Mouse (Mus musculus) lung, adult 2 months (tissue): ENCODE measurements around the gene Glb1. TPM values are rescaled to one million over a fixed set of nuclear protein-coding genes. Genes with fewer than 3 reads are reported as not detected.
"Not testable (repeated sequence)": the region's sequence is repeated elsewhere in the genome, so short reads cannot be mapped to it uniquely, and the experiment has no call there.

Experiments
- DNase-seq: peaks from one replicate; pipeline ENCODE4 v3.0.0; 2022
- H3K4me1 ChIP-seq: fragments of 200-500 bp; 2 replicates; pipeline ENCODE4 v1.6.1; 2011; ENCODE audit warnings: low read length; ENCODE audit not compliant: control insufficient read depth, insufficient read depth
- H3K4me3 ChIP-seq: fragments of 200-500 bp; replicated peaks from 2 replicates; pipeline ENCODE3; 2011; ENCODE audit warnings: low read depth, mild to moderate bottlenecking, control low read depth, low read length; ENCODE audit errors: extremely low read depth
- CTCF ChIP-seq: fragments of 200-500 bp; IDR thresholded peaks from 2 replicates; pipeline ENCODE4 v1.5.1; 2011; ENCODE audit warnings: mild to moderate bottlenecking, low read length, control low read depth; ENCODE audit not compliant: insufficient read depth
- POLR2A ChIP-seq: fragments of 200-500 bp; IDR thresholded peaks from 2 replicates; pipeline ENCODE4 v1.6.1; 2011; ENCODE audit warnings: low read depth, mild to moderate bottlenecking, control low read depth, low read length, borderline replicate concordance; ENCODE audit errors: extremely low read depth
- WGBS: fragments of 180-500 bp; shearing (Covaris S2); methylation state at CpG from one replicate; pipeline ENCODE4 v1.1.7; 2018; 5-methylcytosine and 5-hydroxymethylcytosine counted together
- polyA plus RNA-seq: library from polyadenylated mRNA; depleted of rRNA; stranded (reverse); fragments of >200 nt; gene quantifications from 2 replicates; pipeline ENCODE4 v1.2.3, GENCODE M21; 2012; rRNA removed

Gene Glb1
- polyA plus RNA-seq, 1 experiment: 26.8 TPM

DNA sequence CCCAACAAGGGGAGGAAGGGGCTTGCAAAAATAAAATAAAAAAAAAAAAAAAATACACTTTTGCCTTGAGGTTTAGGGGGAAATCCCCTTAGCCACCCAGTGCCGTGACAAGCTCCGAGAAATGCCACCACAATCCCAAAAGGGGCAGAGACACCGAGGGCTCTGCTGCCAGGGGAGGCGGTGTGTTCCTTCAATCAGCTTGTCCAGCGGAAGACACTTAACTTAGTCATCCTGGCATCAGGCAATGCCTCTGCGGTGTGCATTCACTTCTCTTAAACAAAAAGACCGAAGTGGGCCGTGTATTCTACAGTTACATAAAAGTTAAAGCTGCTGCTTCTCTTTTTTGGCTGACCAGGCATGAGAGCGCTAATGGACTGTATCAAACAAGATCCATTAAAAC lies 106.5 kb downstream of the Glb1 start:
- TF ChIP-seq CTCF: no peak
- TF ChIP-seq POLR2A: no peak
- Histone ChIP-seq H3K4me1 (no peaks in the 10 kb centered on the region), H3K4me3 (no peak overlapping the region)
- no peak for DNase-seq
- WGBS: 77% methylated on average over 9 of the region's 9 CpGs

DNA sequence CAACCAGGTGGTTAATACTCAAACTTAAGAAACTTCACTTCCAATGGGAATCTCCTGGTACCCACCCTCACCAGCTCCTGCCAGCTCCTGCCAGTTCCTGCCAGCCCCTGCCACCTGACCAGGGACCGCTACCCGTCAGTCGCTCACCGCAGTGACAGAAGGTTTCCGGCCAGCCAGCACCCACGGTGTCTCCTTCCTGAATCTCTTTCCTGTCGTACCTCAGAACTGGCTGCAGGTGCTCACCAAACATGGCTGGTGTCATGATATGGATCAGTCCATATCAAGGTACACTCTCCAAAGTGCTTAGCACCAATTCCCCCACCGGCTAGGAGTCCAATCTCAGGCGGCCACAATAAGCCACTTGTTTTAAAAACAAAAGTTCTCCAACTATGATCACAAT lies 108.9 kb downstream of the Glb1 start:
- Histone ChIP-seq H3K4me3 (no peak overlapping the region), H3K4me1 (no peaks in the 10 kb centered on the region)
- TF ChIP-seq POLR2A (no peak), CTCF (no peak)
- WGBS: 85% methylated on average over 9 of the region's 9 CpGs
- no peak for DNase-seq

DNA sequence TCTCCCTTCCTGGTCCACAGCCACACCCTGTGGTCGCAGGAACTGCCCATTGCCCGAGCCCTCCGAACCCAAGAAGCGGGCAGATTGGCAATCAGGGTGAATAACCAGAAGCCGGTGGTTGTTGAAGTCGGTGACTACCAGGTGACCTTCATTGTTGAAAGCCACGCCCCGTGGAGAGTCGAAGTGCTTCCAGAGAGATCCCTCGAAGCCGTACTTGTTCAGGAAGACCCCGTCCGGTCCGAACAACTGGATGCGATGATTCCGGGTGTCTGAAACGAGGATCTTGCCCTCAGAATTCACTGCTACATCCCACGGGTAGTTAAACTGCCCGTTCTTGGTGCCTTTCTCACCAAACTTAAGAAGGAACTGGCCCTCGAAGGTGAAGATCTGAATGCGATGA lies 112.0 kb downstream of the Glb1 start:
- Histone ChIP-seq H3K4me1 (0 out of 2 replicates have a peak, but pooled peaks cover 3% of the 10 kb centered on the region), H3K4me3 (no peak overlapping the region)
- 97% methylated on average over 21 of the region's 21 CpGs for WGBS
- TF ChIP-seq CTCF: no peak
- no peak for TF ChIP-seq POLR2A
- no peak for DNase-seq

DNA sequence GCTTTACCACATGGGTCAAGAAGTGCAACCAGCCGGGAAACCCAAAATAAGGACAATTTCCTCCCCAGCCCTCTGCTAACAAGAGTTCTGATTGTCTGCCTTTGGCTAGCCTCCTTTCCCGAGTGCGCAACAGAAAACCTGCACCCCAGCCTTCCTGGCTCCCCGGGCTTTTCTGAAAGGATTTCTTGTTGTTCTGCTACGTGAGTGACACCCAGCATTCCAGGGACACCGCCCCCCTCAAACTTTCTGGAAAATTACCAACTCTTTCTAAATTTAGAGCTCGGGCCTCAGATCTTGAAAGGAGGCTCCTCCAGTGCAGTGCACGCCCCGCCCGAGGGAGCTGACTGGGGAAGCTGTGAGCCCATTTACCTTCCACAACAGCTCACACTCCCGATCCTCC lies 114.5 kb downstream of the Glb1 start, which contains the start of gene C130032M10Rik:
Gene C130032M10Rik (plus strand): TSS at position 334 of the 400 bp plus-strand sequence.
- H3K4me1 ChIP-seq: 0 out of 2 replicates have a peak, but pooled peaks cover 3% of the 10 kb centered on the region
- no peak for DNase-seq
- TF ChIP-seq CTCF: no peak
- no peak for TF ChIP-seq POLR2A
- no peak within 1 kb of the TSS for H3K4me3 ChIP-seq
- WGBS: 32% methylated on average over 11 of the region's 11 CpGs

DNA sequence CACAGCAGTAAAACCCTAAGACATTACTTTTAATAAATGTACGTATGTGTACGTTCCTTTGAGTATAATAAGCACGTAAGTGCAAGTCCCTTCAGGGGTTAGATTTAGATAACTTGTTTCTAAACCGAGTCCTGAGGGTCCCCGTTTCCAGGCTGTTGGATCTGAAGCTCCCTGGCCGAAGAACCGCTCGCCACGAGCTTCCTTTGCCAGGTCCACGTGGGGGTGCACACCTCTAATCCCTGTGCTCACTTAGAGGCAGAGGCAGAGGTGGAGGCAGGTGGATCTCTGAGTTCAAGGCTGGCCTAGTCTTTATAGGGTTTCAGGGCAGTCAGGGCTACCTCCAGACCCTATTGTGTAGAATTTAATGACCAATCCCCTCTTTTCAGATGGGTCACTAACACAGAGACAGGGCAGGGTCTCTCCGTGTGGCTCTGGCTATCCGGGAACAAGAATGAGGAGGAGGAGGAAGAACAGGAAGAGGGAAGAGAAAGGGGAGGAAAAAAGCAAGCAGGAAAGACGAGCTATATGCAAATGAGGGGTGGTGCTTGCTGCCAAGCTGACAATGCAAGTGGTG lies 117.1 kb downstream of the Glb1 start:
- TF ChIP-seq CTCF (no peak), POLR2A (no peak)
- 77% methylated on average over 13 of the region's 13 CpGs for WGBS
- DNase-seq: no peak
- no peak overlapping the region for H3K4me3 ChIP-seq
- 0 out of 2 replicates have a peak, but pooled peaks cover 3% of the 10 kb centered on the region for H3K4me1 ChIP-seq

DNA sequence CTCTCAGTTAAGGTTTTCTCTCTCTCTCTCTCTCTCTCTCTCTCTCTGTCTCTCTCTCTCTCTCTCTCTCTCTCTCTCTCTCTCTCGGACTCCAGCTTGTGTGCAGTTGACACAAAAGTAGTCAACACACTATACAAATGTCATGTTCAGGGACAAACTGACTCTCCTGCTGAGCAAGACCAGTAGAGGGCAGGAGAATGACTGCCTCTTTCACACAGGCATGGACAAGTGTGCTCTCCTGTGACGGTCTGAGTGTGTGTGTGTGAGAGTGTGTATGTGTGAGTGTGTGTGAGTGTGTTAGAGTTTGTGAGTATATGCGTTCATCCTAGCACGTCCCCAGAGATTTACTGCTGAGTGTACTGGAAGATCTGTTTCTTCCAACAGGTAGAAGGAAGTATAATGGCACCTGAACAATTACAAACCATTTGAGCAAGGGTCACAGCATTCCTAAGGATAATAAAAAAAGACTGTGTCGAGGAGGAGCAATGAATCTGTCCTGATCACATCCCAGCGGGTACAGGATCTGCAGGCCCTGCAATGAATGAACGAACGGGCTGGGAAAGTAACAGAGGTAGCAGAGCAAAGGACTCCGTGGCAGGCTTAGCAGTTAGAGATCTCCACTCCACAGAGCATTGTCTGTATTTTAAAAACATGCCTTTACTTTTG lies 118.1 kb downstream of the Glb1 start:
- Histone ChIP-seq H3K4me3 (no peak overlapping the region), H3K4me1 (0 out of 2 replicates have a peak, but pooled peaks cover 3% of the 10 kb centered on the region)
- DNase-seq: no peak
- 59% methylated on average over 9 of the region's 9 CpGs for WGBS
- TF ChIP-seq CTCF: no peak
- no peak for TF ChIP-seq POLR2A

DNA sequence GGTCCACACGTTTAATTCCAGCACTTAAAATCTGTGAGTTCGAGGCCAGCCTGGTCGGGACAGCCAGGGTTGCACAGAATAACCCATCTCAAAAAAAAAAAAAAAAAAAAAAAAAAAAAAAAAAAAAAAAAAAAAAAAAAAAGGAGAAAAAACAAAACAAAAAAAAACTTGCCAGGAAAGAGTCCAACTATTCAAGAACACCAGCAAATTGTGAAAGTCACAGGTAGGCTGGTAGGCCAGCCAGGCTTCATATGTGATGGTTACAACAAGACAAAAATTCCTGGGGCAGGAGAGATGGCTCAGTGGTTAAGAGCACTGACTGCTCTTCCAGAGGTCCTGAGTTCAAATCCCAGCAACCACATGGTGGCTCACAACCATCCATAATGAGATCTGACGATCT lies 119.7 kb downstream of the Glb1 start:
- not testable (repeated sequence) for H3K4me1 ChIP-seq, H3K4me3 ChIP-seq, DNase-seq
- WGBS: 72% methylated on average over 4 of the region's 4 CpGs

DNA sequence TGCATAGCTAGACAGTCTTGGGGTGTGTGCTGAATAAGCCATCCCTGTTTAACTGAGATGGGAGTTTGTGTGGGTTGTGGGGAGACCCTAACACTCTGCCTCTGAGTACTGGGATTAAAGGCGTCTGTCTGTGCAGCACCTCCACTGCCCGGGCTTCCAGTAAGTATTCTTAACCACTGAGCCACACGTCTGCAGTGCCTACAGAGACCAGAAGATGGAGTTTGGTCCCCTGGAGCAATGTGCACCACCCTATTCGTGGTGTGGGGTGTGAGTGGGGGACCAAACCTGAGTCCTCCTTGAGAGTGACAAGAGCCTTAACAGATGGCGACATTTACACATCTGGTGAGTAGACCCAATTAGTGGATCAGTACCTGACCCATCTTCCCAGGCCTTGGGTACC lies 121.2 kb downstream of the Glb1 start:
- TF ChIP-seq POLR2A (no peak), CTCF (no peak)
- Histone ChIP-seq H3K4me1 (no peaks in the 10 kb centered on the region; the same call in 1 of the 2 replicates), H3K4me3 (no peak overlapping the region)
- no peak for DNase-seq
- 49% methylated on average over 5 of the region's 5 CpGs for WGBS

DNA sequence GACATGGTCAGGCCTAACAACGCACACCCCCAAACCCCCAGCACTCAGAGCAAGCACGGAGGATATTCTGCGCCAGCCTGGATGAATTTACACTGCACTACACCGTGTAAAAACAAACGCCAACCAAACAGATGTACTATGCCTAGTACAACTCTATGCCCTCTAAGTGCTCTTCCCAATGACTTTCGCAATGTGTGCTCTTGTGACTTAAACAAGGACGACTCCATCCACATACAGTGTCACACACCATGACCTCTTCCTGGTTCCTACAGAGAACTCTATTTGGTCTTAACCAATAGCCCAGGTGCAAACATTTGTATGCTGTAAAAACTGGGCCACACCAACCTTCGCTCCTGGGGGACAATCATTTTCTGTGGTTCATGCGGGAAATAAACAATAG lies 121.6 kb downstream of the Glb1 start:
- 71% methylated on average over 9 of the region's 9 CpGs for WGBS
- Histone ChIP-seq H3K4me3 (no peak overlapping the region), H3K4me1 (peaks cover under 1% of the 10 kb centered on the region; the same call in 1 of the 2 replicates)
- no peak for DNase-seq
- TF ChIP-seq POLR2A (no peak), CTCF (no peak)

Other genes starting within 250 kb of the Glb1 start
- not detected in 2 replicates for gene Bcl2a1c, start 70.9 kb upstream of the Glb1 start, polyA plus RNA-seq
- 83.2 and 106 TPM in 2 replicates for gene Crtap, start 10.4 kb upstream of the Glb1 start, polyA plus RNA-seq
- 9.7 and 9.8 TPM in 2 replicates for gene Tmppe, start within 50 bp of the Glb1 start, polyA plus RNA-seq
- 0.69 and 0.75 TPM in 2 replicates for gene Ccr4, start 103.8 kb downstream of the Glb1 start, polyA plus RNA-seq
- not detected in 2 replicates for gene C130032M10Rik, start 114.6 kb downstream of the Glb1 start, polyA plus RNA-seq
- 0.05 and 0.08 TPM in 2 replicates for gene Trim71, start 163.3 kb downstream of the Glb1 start, polyA plus RNA-seq
- gene Cnot10, start 239.1 kb downstream of the Glb1 start, polyA plus RNA-seq: 23.0 and 28.9 TPM in 2 replicates